Mouse (Mus musculus) large intestine, adult 2 months (tissue): ENCODE data around the gene Sox13. TPM values are rescaled to one million over a fixed set of nuclear protein-coding genes. Genes with fewer than 3 reads are reported as not detected.

Experiments
- DNase-seq: peaks from one replicate; pipeline ENCODE4 v3.0.0-alpha.2; 2012; ENCODE audit warnings: low read depth, low spot score
- WGBS: fragments of 180-500 bp; shearing (Covaris S2); methylation state at CpG from one replicate; pipeline ENCODE4 v1.1.7; 2018; 5-methylcytosine and 5-hydroxymethylcytosine counted together
- polyA plus RNA-seq: library from polyadenylated mRNA; depleted of rRNA; stranded (reverse); fragments of >200 nt; gene quantifications from 2 replicates; pipeline ENCODE4 v1.2.3, GENCODE M21; 2012

Sox13 gene
- polyA plus RNA-seq, 1 experiment: 52.1 TPM

DNA sequence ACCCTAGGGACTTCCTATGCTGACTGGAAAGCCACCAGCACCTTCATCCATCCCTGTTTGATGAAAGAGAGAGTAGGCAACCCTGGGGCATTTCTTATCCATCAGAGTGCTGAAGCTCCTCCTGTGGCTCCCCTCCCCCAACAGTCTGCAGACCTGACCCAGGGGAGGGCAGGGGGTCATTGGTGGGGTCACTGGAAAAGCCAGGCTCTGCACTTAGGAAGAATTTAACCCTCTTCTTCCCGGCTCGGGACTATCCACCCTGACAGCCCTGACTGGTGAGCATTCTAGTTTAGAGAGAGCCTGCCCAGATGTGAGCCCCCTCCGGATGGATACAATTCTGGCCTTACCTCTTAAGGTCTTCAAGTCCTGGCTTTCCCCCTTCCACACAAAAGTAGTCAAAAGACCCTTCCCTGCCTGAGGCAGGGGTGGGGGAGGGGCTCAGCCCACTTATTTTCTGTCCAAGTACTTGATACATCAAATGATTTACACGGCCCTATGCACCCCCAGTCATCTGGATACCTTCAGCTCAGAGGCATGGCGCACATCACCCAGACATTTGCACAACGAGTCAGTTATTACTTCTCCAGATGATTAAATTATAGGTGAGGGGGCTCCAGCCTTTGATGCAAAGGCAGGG lies 15.2 kb downstream of the Sox13 start:
- DNase-seq: no peak
- 66% methylated on average over 6 of the region's 6 CpGs for WGBS

DNA sequence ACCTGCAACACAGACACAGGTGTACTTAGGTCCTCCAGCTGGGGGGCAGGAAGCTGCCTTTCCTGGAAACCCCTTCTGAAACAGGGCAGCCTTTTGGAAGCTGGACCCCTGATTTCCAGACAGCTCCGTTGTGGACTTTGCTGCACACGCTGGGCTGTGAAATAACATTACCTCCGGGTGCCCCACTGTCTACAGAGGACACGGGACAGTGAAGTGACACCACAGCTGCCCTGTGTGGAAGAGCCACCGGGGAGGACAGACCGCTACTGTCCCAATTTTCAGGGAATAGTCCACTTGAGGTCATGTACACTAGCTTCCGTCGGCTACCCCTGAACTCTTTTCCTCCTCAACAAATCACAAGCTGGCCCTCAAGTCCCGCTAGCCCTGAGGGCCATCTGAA lies 15.9 kb downstream of the Sox13 start:
- 76% methylated on average over 9 of the region's 9 CpGs for WGBS
- DNase-seq: no peak

GRCm38 (mm10) chr1:133407436-133407835 lies 16.7 kb downstream of the Sox13 start:
- no peak for DNase-seq
- 65% methylated on average over 6 of the region's 6 CpGs for WGBS

DNA sequence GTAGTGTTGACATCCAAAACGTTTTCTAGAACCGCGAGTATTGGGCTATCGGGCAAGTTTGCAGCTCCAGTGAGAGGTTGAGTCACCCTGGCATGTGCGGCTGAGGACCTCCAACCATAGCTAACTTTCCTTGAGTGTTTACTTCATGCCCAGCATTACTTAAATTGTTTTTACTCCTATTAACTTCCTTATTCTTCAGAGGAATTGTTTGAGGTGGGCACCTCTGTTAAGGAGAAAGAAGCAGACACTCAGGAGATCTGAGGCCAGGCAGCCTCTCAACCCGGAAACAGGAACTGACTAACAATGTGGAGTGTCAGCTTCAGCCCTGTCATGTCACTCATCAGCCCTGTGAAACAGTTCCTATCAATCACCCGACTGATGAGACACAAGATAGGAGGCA lies 17.6 kb downstream of the Sox13 start:
- no peak for DNase-seq
- WGBS: 81% methylated on average over 7 of the region's 7 CpGs

DNA sequence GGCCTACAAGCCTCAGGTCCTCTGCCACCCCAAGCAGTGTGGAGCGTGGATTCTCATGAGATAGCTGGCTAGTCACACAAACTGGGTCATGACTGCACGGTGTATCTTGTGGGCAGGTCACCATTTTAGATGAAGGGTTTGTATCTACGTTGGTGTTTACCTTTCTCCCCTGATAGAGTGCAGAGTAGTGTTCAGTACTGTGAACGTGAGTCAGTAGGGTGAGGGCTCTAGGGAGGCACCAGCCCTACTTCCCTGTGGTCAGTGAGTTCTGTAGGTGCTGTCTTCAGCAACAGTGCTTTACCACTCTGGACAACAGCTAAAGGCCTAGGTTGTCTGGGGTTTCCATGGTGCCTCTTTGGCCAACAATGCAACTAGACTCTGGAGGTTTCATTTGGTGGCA lies 20.2 kb downstream of the Sox13 start:
- 59% methylated on average over 4 of the region's 4 CpGs for WGBS
- DNase-seq: no peak

DNA sequence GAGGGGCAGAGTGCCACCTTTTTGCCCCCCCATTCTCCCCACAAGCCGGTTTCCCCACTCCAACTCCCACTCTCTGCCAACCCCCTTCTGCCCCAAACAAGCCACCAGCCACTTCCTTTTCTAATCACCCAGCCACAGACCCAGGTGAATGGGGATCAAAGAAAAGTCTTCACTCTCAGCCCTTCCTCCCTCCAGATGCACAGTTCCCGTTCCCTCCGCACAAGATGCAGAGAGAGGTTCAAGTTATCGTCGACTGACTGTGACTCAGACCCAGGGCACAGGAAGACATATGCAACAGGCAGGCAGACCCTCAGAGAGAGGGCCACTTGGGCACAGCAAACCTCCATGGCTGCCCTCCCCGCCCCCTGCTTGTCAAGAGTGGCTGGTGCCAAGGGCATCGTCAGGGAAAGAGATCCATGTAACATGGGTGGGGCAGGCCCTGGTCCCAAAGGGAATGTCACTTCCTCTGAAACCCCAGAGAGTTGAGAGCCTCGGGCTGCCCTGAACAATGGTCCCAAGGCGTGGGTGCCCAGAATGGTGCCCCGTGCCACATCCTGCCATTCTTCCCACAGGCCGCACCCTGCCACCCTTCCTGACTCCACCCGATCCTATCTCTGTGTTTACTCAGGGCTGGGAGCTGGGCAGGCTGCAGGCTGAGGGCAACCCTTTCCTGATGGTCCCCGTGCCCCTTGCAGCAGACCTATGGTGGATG lies 24.0 kb downstream of the Sox13 start:
- DNase-seq: no peak
- WGBS: 41% methylated on average over 13 of the region's 13 CpGs

GRCm38 (mm10) chr1:133397483-133398237 lies 26.5 kb downstream of the Sox13 start:
- WGBS: 45% methylated on average over 17 of the region's 17 CpGs
- DNase-seq: no peak

GRCm38 (mm10) chr1:133397094-133397482 lies 27.1 kb downstream of the Sox13 start:
- 91% methylated on average over 5 of the region's 5 CpGs for WGBS
- no peak for DNase-seq

- 86% methylated on average over 5 of the region's 5 CpGs for WGBS
- no peak for DNase-seq
These were observed 27.5 kb downstream of the Sox13 start for GRCm38 (mm10) chr1:133396693-133397092.

DNA sequence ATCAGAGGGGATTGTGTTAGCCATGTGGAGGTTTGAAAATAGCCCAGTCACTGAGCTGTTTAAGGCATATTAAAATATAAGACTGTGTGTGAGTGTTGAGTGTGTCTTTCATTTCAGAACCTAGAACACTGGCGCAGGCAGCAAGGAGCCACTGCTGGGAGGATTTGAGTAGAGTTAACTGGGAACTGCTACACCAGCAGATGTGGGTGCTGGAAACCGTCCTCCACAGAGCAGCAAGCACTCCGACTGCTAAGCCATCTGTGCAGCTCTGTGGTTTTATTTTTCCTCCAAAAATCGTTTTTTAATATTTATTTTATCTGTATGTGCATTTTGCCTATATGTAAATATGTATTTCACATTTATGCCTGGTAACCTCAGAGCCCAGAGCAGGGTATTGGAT lies 29.5 kb downstream of the Sox13 start:
- 74% methylated on average over 4 of the region's 4 CpGs for WGBS
- DNase-seq: no peak

- WGBS: 85% methylated on average over 19 of the region's 19 CpGs
These were observed 36.5 kb downstream of the Sox13 start for GRCm38 (mm10) chr1:133387539-133388268.

GRCm38 (mm10) chr1:133386209-133386608 lies 38.0 kb downstream of the Sox13 start:
- WGBS: 85% methylated on average over 11 of the region's 11 CpGs
- no peak for DNase-seq

More at GRCm38 (mm10) chr1:133387539-133388268, 36.5 kb downstream of the Sox13 start:
- no peak for DNase-seq

- 46% methylated on average over 9 of the region's 9 CpGs for WGBS
- no peak for DNase-seq
These were observed 38.7 kb downstream of the Sox13 start for GRCm38 (mm10) chr1:133385506-133385905.

GRCm38 (mm10) chr1:133383157-133383783 lies 40.9 kb downstream of the Sox13 start:
- DNase-seq: no peak
- 88% methylated on average over 14 of the region's 14 CpGs for WGBS

DNA sequence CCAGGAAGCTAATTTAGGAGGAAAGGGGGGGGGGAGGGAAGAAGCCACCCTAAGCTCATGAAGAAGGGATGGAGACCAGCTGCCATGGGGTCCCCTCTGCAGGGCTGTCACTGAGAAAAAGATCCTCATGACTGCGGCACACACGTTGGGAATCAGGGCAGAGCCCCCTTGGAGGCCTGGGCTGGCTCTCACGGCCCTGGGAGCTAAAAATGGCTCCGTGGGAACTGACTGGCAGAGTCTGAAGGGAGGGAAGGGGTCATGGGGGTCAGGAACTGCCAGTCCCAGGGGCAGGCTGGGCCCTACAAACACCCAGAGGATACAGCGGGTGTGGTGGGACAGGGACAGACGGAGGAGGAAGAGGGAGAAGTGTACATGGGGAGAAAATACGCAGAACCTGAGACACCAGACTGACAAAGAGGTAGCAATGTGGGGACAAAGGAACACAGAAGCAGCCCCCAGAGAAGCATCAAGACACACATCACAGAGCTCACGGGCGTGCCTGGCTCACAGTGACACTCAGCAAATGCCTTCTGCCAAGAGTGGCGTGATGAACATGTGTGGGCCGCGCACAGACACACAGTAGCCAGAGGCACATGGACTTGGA lies 41.5 kb downstream of the Sox13 start:
- WGBS: 65% methylated on average over 12 of the region's 12 CpGs
- no peak for DNase-seq

- DNase-seq: peak; percentile 61
These were observed 42.2 kb downstream of the Sox13 start for GRCm38 (mm10) chr1:133382008-133382407.

DNA sequence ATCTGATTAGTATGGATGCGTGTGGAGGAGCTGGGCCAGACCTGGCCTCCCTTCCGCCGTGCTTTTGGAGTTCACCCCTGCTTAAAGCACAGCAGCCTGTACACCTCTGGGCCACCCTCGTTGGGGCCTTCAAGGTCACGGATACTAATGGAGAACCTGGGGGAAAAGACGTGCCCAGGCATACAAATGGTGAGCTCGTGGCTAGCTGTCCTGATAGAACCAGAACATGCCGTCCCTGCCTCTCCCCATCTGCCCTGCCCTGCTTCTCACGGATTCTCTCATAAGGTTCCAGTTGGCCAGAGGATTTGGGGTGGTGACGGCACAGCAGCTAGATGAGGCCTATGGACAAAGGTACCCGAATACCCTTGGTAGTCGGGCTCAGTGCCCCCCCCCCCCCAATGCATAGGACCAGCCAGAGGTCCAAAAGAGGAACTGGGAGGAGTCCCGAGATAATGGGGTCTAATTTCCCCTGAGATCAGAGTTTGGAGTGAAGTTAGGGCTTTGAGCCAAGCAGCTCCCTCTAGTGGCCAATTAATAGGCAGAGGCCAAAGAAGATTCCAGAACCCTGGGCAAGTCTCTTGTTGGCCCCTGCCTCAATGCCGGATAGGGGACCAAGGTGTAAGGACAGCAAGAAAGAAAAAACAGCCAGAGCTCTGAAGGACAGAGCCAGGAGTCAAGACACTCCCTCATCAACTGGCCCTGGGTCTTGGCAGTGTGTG lies 43.7 kb downstream of the Sox13 start:
- no peak for DNase-seq
- 60% methylated on average over 14 of the region's 14 CpGs for WGBS

More at GRCm38 (mm10) chr1:133382008-133382407, 42.2 kb downstream of the Sox13 start:
- WGBS: 5% methylated on average over 9 of the region's 9 CpGs

GRCm38 (mm10) chr1:133379986-133380320 lies 44.2 kb downstream of the Sox13 start:
- no peak for DNase-seq
- 83% methylated on average over 3 of the region's 3 CpGs for WGBS
